Mouse (Mus musculus) MEL (cell line): Measurements from ENCODE around the gene Lmx1b. TPM values are rescaled to one million over a fixed set of nuclear protein-coding genes. Genes with fewer than 3 reads are reported as not detected.

Experiments
- DNase-seq: peaks from one replicate; pipeline ENCODE4 v3.0.0; 2011; ENCODE audit warnings: low read depth, low spot score
- H3K27ac ChIP-seq: 2 replicates; pipeline ENCODE4 v1.5.1; 2012; ENCODE audit warnings: low read depth, mild to moderate bottlenecking, control low read depth, low read length, moderate library complexity; ENCODE audit not compliant: control insufficient read depth
- H3K27me3 ChIP-seq, 2 experiments: fragments of 150-350 bp in 1 of 2; sonication (generic) in 1 of 2; 2 replicates each; pipeline ENCODE4 v1.6.1; 2012; ENCODE audit warnings: low read length in 2 of 2, mild to moderate bottlenecking in 2 of 2, improper control_type of control experiment in 1 of 2, moderate library complexity in 1 of 2; ENCODE audit not compliant: insufficient read depth in 2 of 2, control insufficient read depth in 1 of 2
- H3K36me3 ChIP-seq, 2 experiments: 2 replicates each; pipeline ENCODE4 v1.6.1; 2012 to 2014; ENCODE audit warnings: low read length in 2 of 2, improper control_type of control experiment in 1 of 2, inconsistent platforms in 1 of 2, mild to moderate bottlenecking in 1 of 2; ENCODE audit not compliant: insufficient read depth in 2 of 2, control insufficient read depth in 1 of 2
- H3K4me1 ChIP-seq, 2 experiments: fragments of 150-350 bp in 1 of 2; sonication (generic) in 1 of 2; 2 replicates each; pipeline ENCODE4 v1.6.1; 2012; ENCODE audit warnings: low read length in 2 of 2, improper control_type of control experiment in 1 of 2, mild to moderate bottlenecking in 1 of 2; ENCODE audit not compliant: insufficient read depth in 2 of 2, control insufficient read depth in 1 of 2
- H3K4me3 ChIP-seq, 2 experiments: fragments of 150-350 bp in 1 of 2; sonication (generic) in 1 of 2; 2 replicates each; pipeline ENCODE4 v1.5.1; 2012; ENCODE audit warnings: low read depth in 2 of 2, low read length in 2 of 2, mild to moderate bottlenecking in 2 of 2, moderate library complexity in 2 of 2, control low read depth in 1 of 2, improper control_type of control experiment in 1 of 2; ENCODE audit not compliant: control insufficient read depth in 1 of 2, insufficient read depth in 1 of 2
- H3K79me2 ChIP-seq: 2 replicates; pipeline ENCODE4 v1.6.1; 2012; ENCODE audit warnings: mild to moderate bottlenecking, low read length, moderate library complexity; ENCODE audit not compliant: control insufficient read depth, poor library complexity, insufficient read depth
- H3K9ac ChIP-seq: 2 replicates; pipeline ENCODE4 v1.6.1; 2012; ENCODE audit warnings: low read depth, mild to moderate bottlenecking, control low read depth, low read length, moderate library complexity; ENCODE audit not compliant: control insufficient read depth, poor library complexity, severe bottlenecking
- H3K9me3 ChIP-seq: fragments of 150-350 bp; sonication (generic); replicated peaks from 2 replicates; pipeline ENCODE4 v1.6.1; 2012; ENCODE audit warnings: mild to moderate bottlenecking, low read length, improper control_type of control experiment, moderate library complexity; ENCODE audit not compliant: insufficient read depth
- BHLHE40 ChIP-seq: IDR thresholded peaks from 2 replicates; pipeline ENCODE4 v1.6.1; 2012; ENCODE audit warnings: low read depth, mild to moderate bottlenecking, inconsistent platforms, low read length, improper control_type of control experiment, borderline replicate concordance
- CHD2 ChIP-seq: IDR thresholded peaks from 2 replicates; pipeline ENCODE4 v1.6.1; 2011; ENCODE audit warnings: low read length, improper control_type of control experiment
- ELF1 ChIP-seq: IDR thresholded peaks from 2 replicates; pipeline ENCODE4 v1.6.1; 2014; ENCODE audit warnings: low read depth, mild to moderate bottlenecking, inconsistent platforms, low read length, improper control_type of control experiment, moderate library complexity
- ETS1 ChIP-seq: IDR thresholded peaks from 2 replicates; pipeline ENCODE4 v1.6.1; 2012; ENCODE audit warnings: low read depth, mild to moderate bottlenecking, inconsistent platforms, low read length, improper control_type of control experiment, moderate library complexity
- GATA1 ChIP-seq: IDR thresholded peaks from 2 replicates; pipeline ENCODE4 v1.6.1; 2011; ENCODE audit warnings: low read depth, low read length, improper control_type of control experiment
- HCFC1 ChIP-seq: IDR thresholded peaks from 2 replicates; pipeline ENCODE4 v1.6.1; 2012; ENCODE audit warnings: low read depth, mild to moderate bottlenecking, inconsistent platforms, low read length, improper control_type of control experiment, moderate library complexity
- JUND ChIP-seq: IDR thresholded peaks from 2 replicates; pipeline ENCODE4 v1.6.1; 2011; ENCODE audit warnings: low read depth, mild to moderate bottlenecking, improper control_type of control experiment, low read length
- MAX ChIP-seq: IDR thresholded peaks from 2 replicates; pipeline ENCODE4 v1.6.1; 2011; ENCODE audit warnings: low read length, improper control_type of control experiment
- MAZ ChIP-seq: IDR thresholded peaks from 2 replicates; pipeline ENCODE4 v1.6.1; 2012; ENCODE audit warnings: low read depth, mild to moderate bottlenecking, inconsistent platforms, low read length, improper control_type of control experiment
- MXI1 ChIP-seq: IDR thresholded peaks from 2 replicates; pipeline ENCODE4 v1.6.1; 2011; ENCODE audit warnings: mild to moderate bottlenecking, low read depth, low read length, improper control_type of control experiment
- MYB ChIP-seq: IDR thresholded peaks from 2 replicates; pipeline ENCODE4 v1.6.1; 2011; ENCODE audit warnings: mild to moderate bottlenecking, low read depth, low read length, improper control_type of control experiment
- MYC ChIP-seq: IDR thresholded peaks from 2 replicates; pipeline ENCODE4 v1.6.1; 2011; ENCODE audit warnings: low read depth, mild to moderate bottlenecking, low read length, improper control_type of control experiment, moderate library complexity
- NRF1 ChIP-seq: IDR thresholded peaks from 2 replicates; pipeline ENCODE4 v1.6.1; 2014; ENCODE audit warnings: low read depth, mild to moderate bottlenecking, inconsistent platforms, low read length, improper control_type of control experiment, moderate library complexity; ENCODE audit not compliant: poor library complexity, insufficient read depth, severe bottlenecking
- POLR2A ChIP-seq, 2 experiments: IDR thresholded peaks; 2 replicates each; pipeline ENCODE4 v1.6.1; 2011 to 2012; ENCODE audit warnings: low read length in 2 of 2, mild to moderate bottlenecking in 2 of 2, control low read depth in 1 of 2, improper control_type of control experiment in 1 of 2, low read depth in 1 of 2, moderate library complexity in 1 of 2; ENCODE audit not compliant: control insufficient read depth in 1 of 2, insufficient read depth in 1 of 2, poor library complexity in 1 of 2
- TAL1 ChIP-seq: IDR thresholded peaks from 2 replicates; pipeline ENCODE4 v1.6.1; 2012; ENCODE audit warnings: mild to moderate bottlenecking, inconsistent platforms, low read length, moderate library complexity, mixed read lengths
- UBTF ChIP-seq: IDR thresholded peaks from 2 replicates; pipeline ENCODE4 v1.6.1; 2012; ENCODE audit warnings: low read depth, mild to moderate bottlenecking, inconsistent platforms, low read length, improper control_type of control experiment, moderate library complexity, borderline replicate concordance; ENCODE audit not compliant: insufficient read depth
- ZC3H11A ChIP-seq: IDR thresholded peaks from 2 replicates; pipeline ENCODE4 v1.6.1; 2012; ENCODE audit warnings: low read depth, mild to moderate bottlenecking, inconsistent platforms, low read length, improper control_type of control experiment
- ZNF384 ChIP-seq: IDR thresholded peaks from 2 replicates; pipeline ENCODE4 v1.6.1; 2012; ENCODE audit warnings: low read depth, mild to moderate bottlenecking, inconsistent platforms, low read length, improper control_type of control experiment
- polyA plus RNA-seq, 2 experiments: library from polyadenylated mRNA; stranded (reverse) in 1 of 2; unstranded in 1 of 2; fragments of >175 nt in 1 of 2; fragments of >200 nt in 1 of 2; gene quantifications; 2 replicates each; pipeline versions ENCODE4 v1.2.1 to v1.2.4; 2012; ENCODE audit warnings: low replicate concordance in 2 of 2, low read depth in 1 of 2; ENCODE audit not compliant: insufficient read length in 2 of 2, insufficient read depth in 1 of 2, missing spikeins in 1 of 2
- total RNA-seq: library from RNA; depleted of rRNA; stranded (reverse); fragments of 300-350 nt; gene quantifications from 2 replicates; pipeline ENCODE4 v1.2.3, GENCODE M21; 2012

The Lmx1b gene
- total and polyA plus RNA-seq, 3 experiments, result not detected

GRCm38 (mm10) chr2:33595085-33595423, 45.3 kb downstream of the Lmx1b start:
- Histone ChIP-seq H3K9me3 (no peaks in the 10 kb centered on the region), H3K27me3 (peaks cover 0 to 1% of the 10 kb centered on the region in 2 experiments; a peak in 1 of 4 replicates), H3K36me3 (no peaks in the 10 kb centered on the region), H3K79me2 (no peaks in the 10 kb centered on the region), H3K4me1 (no peaks in the 10 kb centered on the region), H3K4me3 (no peak overlapping the region), H3K9ac (no peak overlapping the region), H3K27ac (no peak overlapping the region)
- TF ChIP-seq MAZ, result no peak
- no peak for TF ChIP-seq HCFC1
- TF ChIP-seq TAL1, result no peak
- TF ChIP-seq CHD2, result no peak
- no peak for TF ChIP-seq NRF1
- no peak for TF ChIP-seq UBTF
- TF ChIP-seq MYC, result no peak
- no peak for TF ChIP-seq JUND
- DNase-seq, result no peak

- H3K27ac ChIP-seq, result no peak overlapping the region
- H3K4me3 ChIP-seq, result no peak overlapping the region
- H3K9ac ChIP-seq, result no peak overlapping the region
- no peak for TF ChIP-seq HCFC1
- no peak for TF ChIP-seq MAX
- no peak for TF ChIP-seq ZC3H11A
- no peak for TF ChIP-seq MXI1
- H3K36me3 ChIP-seq, result no peaks in the 10 kb centered on the region
- DNase-seq, result no peak
- H3K27me3 ChIP-seq, result no peaks in the 10 kb centered on the region; a peak in 1 of 4 replicates
- no peaks in the 10 kb centered on the region for H3K4me1 ChIP-seq
- H3K9me3 ChIP-seq, result no peaks in the 10 kb centered on the region
- no peaks in the 10 kb centered on the region for H3K79me2 ChIP-seq
Observed at GRCm38 (mm10) chr2:33594181-33595084, 45.9 kb downstream of the Lmx1b start.

GRCm38 (mm10) chr2:33592931-33593555, 47.3 kb downstream of the Lmx1b start:
- H3K9me3 ChIP-seq, result no peaks in the 10 kb centered on the region
- TF ChIP-seq BHLHE40 (no peak), MYB (no peak), ELF1 (no peak), GATA1 (no peak), JUND (no peak), POLR2A (IDR thresholded peaks at IDR 0.05; ENCODE audit: control insufficient read depth in 1 of 2, insufficient read depth in 1 of 2, low read depth in 1 of 2, low read length in 2 of 2, poor library complexity in 1 of 2) (no peak), ETS1 (no peak), UBTF (no peak), ZNF384 (no peak)
- no peak overlapping the region for H3K27ac ChIP-seq

More at GRCm38 (mm10) chr2:33592931-33593555, 47.3 kb downstream of the Lmx1b start:
- H3K27me3 ChIP-seq, result no peaks in the 10 kb centered on the region; a peak in 1 of 4 replicates
- H3K36me3 ChIP-seq, result no peaks in the 10 kb centered on the region
- no peak for DNase-seq
- no peak overlapping the region for H3K9ac ChIP-seq
- H3K4me1 ChIP-seq, result no peaks in the 10 kb centered on the region
- no peak overlapping the region for H3K4me3 ChIP-seq
- H3K79me2 ChIP-seq, result no peaks in the 10 kb centered on the region
